Mouse (Mus musculus) 416B (cell line): ENCODE measurements around the gene Hacd2.

ENCODE experiments used
- DNase-seq: peaks from one replicate; pipeline ENCODE4 v3.0.0; 2011; ENCODE audit warnings: low read depth

Hacd2 gene

DNA sequence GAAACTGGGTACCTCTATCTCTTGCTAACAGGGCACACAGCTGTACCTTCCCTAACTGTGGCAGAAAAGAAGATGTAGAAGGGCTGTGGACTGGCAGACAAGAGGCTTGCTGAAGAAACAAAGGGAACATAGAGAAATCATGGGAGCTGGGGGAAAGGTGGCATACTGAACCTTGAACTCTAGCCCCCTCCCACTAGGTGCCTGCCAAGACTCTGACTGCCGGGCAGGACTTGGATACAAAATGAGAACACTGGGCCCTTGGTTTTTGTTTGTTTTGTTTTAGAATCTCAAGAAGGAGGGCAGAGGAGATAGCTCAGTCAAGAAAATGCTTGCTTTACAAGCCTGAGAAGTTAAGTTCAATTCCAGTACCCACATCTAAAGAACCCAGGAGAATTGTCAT, 14.9 kb upstream of the Hacd2 start:
- DNase-seq: no peak

DNA sequence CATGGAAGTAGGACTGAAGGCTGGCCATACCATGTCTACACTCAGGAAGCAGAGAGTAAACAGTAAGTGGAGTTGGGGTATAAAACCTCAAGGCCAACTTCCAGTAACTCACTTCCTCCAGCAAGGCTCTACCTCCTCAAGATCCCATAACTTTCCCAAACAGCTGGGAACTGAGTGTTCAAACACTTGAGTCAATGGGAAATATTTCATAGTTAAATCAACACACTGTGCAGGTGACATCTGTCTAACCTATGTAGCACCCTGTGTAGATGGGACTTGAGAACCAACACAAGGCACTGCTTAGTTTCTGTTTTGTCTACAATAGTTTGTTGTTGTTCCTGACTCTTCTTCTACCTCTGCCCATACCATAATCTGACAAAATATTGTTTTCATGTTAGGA, 13.8 kb upstream of the Hacd2 start:
- no peak for DNase-seq

DNA sequence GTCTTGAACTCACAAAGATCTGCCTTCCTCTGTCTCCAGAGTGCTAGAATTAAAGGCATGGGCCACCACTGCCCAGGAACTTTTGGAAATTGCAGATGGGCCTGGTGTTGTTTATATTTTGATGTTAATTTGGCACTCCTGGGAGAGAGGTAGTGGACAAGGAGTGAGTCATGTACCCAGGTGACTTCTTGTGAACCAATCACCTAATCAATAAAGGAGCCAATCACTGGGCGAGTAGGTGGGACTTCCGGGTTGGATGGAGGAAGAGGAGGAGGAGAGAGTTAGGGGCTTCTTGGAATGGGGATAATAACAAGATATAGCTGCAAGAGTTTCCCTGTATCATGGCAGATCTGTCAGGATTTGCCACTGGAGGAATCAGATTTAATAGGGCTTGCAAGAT, 8.7 kb upstream of the Hacd2 start:
- DNase-seq: no peak

DNA sequence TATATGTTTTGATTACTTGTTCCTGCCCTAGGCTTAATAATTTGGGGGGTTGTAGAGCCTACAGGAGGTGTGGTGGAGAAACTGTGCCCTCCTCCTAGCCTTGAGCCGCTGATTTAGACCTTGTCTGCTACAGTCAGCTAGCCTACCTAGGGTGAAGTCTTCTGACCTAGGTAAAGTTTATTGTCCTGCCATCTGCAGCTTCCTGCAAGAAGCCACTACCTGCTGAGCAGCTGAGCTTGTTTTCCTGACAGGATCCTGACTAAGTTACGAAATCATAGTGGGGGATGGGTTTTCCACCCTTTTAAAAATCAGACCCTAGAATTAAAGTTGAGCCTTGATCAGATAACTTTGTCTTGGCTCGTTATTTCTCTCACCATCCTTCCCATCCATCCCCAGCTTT, 5.7 kb upstream of the Hacd2 start:
- no peak for DNase-seq

DNA sequence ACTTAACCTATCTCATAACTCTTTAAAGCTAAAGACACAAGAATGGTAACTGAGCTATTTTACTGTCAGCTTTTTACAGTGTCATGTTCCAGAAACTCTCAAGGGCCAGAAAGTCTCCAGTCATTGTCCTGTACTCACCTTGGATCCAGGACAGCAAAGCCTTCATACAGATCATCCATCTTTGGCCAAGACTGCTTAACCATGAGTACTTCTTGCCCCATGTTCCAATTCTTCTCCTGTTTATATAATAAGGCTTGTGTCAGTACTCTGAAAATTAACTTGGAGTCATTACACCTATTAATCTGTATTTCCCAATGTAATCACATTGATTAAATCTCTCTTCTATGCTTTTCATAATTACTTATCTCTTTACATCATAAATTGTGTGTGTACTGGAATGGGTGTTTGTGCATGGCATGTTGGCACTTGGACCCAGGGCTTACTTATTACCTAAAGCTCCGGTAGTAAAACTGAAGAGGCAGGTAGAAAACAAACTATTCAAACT, 3.7 kb upstream of the Hacd2 start:
- no peak for DNase-seq

DNA sequence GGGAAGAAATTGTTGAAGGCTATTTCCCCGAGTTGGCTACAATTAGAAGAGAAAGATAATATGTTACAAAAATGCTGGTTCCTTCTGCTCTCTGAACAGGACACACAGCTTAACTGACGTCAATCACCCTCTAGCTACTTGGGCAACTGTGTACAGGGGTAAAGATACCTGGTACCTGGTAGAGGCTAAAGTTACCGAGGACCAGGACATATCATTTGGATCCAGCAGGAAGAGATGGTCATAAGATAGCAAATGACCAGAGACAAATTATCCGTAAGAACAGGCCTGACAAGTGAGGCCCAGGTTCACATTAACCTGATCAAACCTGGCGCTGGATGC, 356 bp upstream of the Hacd2 start:
- DNase-seq: no peak

DNA sequence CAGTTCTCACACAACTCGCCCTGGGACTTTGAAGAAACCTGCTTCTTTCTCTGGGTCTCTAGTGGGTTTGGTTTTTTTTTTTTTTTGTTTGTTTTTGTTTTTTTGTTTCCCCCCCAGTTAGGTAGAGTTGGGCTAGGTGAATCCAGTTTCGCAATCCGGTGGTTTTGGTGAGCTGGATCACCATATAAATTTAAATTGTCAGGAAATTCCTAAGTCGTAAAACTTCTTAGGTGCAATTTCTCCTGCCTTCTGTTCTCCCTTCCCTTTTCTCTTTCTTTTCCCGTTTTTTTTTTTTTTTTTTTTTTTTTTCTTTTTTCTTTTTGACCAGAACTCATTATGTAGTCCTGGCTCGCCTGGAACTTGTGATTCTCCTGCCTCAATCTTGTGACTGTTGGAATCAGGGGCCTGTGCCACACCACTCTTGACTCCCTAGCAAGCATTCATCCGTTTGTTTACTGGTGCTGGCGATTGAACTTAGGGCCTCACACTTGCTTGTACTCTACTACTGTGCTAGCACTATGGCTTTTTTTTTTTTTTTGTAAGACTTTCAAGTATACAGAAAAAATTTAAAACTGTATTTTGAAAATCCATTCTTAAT, 1.0 kb downstream of the Hacd2 start:
- DNase-seq: peak; percentile 42

DNA sequence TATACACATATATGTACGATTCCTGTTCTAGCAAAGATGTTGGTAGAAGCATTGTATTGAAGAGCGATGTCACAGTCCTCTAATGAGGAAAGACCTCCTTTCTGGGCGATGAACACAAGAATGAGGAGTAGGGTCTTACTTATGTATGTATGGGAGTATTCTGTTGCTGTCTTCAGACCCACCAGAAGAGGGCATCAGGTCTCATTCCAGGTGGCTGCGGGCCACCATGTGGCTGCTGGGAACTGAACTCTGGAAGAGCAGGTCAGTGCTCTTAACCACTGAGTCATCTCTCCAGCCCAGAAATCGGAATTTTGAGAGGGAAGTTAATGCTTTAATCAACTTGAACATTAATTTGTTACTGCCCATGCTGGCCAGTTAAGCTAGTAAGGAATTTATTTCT, 2.1 kb downstream of the Hacd2 start:
- DNase-seq: peak; percentile 49

DNA sequence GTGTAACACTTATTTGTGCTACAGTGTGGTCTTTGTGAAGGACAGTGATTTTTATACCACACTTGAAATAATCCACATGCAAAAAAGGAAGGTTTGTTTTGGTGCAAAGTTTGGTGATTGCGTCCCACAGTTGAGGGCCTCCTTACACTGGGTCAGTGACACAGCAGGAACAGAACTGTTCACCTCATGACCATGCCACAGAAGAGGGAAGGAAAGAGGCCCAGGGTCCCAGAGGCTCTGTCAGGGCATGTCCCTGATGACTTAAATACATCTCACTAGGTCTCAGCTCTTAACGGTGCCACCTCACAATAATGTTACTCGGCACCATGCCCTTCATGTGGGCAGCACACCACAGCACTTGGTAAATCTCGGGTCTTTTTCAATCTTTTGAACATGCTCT, 3.1 kb downstream of the Hacd2 start:
- DNase-seq: peak; percentile 29

DNA sequence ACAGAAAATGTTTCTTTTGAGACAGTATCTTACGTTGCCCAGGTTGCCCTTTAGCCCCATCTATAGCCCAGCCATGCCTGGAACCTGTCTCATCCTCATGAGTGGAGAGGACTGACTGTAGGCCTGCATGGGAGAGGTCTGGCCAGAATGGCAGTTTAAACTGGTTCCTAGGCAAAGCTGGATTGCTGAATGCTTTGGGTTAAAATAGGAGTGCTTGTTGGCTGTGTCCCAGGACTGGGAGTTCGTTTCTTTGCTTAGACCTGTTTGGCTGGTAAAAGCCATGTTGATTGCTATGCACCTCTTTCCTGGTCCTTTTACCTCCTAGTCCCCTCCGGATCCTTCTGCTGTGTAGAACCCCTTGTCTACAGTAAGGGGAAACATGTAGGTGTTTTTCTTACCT, 11.0 kb downstream of the Hacd2 start:
- DNase-seq: no peak

DNA sequence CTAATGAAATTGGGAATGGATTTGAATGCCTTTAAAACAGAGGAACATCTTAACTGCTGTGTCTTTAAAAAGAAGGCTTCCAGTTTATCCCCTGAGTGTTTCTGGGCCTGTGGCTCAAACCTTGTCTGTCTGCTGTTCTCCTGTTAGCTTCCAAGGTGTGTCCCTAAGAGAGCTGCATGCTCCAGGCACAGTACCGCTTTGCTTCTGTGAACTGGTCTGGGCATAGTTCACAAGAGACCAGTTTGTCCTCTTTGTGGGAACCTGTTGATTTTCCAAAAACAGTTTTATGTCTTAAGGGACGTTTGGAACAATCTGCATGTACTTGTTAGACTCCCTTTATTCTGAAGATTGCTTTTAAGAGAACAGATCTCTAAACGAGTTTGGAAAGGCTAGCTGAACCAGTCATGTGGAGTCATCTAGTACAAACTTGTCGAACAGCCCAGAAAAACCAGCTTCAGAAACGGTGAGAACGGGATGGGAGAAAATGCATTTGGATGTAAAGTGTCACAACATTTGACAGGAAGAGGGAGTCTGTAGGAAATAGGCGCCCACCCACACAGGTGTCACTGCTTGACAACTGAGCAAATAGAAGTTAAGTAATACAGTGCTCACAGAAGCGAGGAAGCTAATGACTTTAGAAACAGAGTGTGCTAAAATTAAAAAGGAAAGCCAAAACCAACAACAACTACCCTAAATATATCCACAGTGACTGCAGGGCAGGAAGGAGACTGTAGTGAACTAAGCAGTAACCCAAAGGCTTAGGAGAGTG, 11.8 kb downstream of the Hacd2 start:
- DNase-seq: no peak

DNA sequence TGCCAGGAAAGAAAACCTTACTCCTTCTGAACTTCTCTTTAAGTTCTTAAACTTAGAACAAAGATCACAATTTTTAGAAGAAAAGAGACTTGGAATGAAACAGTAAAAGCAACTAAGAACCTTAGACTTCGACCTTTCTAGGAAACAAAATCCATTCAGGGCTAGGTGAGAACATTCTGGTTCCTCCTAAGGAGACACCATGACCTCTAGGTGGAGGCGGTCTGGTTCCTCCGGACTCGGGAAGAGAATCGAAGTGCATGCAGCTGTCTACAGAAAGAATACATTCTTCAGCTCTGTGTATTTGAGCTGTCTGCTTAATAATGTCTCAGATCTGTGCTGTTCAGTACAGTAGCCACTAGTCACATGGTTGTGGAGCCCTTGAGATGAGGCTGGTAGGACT, 12.7 kb downstream of the Hacd2 start:
- DNase-seq: no peak

DNA sequence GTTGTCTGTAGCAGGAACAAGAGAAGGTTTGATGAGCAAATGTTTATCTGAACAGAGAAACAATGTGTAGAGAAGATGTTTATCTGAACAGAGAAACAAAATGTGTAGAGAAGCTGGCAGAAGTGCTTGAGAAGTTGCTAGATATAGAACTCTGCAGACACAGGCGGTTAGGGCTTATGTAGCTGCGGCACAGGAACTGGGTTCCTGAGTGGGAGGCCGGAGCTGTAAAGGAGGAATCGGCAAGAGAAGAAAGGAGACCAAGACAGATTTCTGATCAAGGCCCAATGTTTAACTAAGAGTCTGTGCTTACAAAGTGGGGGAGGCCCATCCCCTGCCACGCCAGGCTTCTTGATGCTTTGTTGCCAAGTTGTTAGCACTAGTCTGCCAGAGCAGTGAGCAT, 14.5 kb downstream of the Hacd2 start:
- DNase-seq: no peak

DNA sequence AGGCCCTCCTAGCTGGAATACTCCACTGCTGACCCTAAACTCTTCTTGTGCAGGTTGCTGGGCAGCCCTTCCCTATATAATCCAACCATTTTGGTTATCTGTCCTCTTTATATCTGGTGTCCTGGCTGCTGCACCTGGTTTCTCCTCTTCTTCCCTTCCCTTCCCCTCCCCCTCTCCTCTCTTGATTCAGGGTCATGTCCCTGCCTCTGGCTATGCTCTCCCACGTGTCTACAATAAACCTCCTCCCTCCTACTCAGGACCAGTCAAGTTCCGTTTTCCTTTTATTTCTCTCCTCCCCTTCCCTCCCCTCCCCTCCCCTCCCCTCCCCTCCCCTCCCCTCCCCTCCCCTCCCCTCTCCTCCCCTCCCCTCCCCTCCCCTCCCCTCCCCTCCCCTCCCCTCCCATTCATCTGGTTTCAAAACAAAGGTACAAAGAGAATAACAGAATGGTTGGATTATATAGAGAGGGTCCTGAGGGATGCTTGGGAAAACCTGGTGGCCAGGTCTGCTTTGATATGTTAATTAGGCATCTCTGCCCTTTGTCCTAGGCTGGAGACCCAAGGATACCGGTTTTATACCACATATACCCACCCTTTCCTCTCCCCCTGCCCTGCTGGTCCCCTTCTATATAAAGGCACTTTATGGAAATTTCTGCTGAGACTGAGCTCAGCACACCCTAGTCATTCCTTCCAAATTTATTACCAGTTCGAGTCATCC, 16.3 kb downstream of the Hacd2 start:
- DNase-seq: no peak

DNA sequence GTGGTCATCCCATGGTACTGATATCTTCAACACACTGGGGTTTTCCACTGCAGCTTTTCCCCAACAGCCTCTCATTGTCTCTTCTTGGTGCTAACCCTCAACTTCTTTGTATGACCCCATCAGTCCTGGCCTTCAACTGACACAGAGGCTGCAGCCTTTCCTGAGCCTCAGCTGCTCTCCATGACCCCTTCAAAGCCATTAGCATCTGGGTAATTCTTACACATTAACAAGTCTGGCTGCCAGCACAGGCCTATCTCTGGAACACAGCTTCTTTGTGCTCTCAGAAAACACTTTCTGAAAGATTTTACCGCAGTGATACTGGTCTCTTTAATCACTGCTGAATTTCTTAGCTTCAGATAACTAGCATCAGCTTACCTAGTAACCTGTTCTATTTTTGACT, 17.9 kb downstream of the Hacd2 start:
- no peak for DNase-seq

DNA sequence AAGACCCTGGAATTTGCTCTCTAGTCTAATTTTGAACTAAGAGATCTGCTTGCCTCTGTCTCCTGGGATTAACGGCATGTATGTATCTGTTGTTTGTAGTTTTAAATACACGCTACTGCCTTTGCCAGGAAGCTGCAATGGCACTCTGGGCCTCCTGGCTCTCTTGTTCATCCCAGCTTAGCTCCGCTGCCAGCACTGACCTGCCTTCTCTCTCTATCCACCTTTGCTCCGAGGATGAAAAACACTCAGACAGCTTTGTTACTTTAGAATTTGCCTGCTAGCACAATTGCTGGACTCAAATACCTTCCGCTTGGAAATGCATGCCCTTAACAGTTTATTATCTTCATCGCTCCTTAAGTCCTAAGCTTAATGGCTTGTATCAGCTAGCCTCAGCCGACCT, 18.8 kb downstream of the Hacd2 start:
- DNase-seq: no peak

DNA sequence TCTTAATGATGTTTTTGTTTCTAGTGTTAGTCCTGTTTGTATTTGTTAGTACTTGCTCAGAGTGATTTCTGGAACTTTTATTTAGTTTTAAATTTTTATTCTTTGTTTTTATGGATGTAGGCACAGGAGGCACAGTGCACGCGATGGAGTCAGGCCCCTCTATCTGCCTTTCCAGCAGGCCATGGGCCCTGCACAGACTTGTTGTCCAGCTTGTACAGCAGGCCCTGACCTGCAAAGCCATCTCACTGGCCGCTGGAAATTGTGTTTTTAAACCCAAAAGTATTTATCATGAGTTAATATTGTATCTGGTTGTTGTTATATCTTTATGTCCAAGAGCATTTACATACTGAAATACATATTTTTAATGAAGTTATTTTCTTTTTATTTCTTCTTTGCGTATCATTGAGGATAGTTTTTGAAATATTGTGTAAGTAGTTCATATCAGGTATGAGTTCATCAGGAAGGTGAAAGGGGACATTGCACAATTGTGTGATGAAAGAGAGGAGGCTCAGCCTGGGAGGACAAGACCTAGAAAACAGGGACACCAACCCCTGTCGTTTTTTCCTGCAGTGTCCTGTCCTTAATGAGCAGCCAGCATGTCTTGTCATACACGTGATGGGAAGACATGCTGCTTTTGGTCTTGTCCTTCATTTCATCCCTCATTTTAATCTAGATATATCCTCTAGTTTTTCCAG, 24.0 kb downstream of the Hacd2 start:
- DNase-seq: peak; percentile 39

DNA sequence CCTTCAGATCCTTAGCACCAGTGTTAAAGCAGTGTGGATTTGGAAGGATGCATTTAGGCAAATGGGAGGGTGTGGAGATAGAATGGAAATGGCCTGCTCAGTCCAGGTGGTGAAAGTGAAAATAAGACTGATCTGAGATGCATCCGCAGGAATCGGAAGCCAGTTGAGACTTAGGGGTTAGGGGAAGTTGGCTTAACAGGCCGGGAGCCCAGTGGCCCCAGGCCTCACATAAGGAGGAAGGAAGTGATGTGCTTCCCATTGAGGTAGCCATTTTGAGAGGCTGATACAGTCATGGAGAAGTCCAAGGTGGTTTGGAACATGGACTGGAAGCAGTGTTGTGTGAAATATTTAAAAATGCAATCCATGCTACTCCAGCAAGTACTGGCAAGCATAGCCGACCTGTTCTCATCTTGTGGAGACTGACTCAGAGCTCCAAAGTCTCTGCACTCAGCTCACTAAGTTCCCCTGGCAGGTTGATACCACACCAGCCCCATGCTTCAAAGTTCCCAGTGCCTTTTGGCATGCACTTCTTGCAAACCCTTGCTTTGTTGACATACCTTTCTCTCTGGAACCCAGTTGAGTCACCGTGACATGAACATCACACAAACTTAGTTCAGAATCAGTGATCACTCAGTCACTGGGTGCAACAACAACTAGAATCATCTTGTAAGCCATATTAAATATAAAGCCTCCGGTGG, 25.2 kb downstream of the Hacd2 start:
- DNase-seq: peak; percentile 53

DNA sequence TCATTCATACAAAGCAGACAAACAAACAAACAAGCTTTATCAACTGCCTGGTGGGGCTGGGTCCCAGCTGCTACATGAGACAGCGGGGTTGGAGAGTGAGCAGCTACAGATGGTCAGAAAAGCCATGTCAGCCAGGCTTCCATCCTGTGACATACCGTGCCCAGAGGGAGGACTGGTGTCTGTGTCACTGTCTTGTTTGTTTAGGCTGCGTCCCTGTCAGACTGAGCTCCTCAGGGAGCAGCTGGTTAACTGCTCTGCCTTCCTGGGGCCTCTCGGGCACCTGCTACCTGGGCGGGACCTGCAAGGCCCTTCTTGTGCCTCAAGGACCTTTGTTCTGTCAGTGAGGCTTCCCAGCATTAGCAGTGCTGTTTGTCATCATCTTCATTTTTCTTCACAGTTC, 28.8 kb downstream of the Hacd2 start:
- DNase-seq: no peak

DNA sequence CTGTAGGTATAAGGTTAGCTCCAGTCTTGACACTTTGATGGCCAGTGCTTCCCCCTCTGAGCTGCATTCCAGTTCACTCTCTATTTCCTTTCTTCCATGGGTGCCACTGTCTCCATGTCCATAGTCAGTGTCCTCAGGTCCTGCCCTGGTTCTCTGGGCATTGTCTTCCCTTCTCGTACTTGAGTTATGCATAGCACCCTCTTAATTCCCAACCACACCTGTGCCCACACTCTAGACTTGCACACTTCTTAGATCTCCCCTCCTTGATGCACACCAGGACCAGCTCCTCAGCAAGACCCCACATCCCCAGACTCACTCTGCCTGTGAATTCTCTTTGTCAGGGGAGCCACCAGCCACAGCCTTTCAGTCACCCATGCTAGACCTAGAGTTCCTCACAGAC, 30.0 kb downstream of the Hacd2 start:
- no peak for DNase-seq

DNA sequence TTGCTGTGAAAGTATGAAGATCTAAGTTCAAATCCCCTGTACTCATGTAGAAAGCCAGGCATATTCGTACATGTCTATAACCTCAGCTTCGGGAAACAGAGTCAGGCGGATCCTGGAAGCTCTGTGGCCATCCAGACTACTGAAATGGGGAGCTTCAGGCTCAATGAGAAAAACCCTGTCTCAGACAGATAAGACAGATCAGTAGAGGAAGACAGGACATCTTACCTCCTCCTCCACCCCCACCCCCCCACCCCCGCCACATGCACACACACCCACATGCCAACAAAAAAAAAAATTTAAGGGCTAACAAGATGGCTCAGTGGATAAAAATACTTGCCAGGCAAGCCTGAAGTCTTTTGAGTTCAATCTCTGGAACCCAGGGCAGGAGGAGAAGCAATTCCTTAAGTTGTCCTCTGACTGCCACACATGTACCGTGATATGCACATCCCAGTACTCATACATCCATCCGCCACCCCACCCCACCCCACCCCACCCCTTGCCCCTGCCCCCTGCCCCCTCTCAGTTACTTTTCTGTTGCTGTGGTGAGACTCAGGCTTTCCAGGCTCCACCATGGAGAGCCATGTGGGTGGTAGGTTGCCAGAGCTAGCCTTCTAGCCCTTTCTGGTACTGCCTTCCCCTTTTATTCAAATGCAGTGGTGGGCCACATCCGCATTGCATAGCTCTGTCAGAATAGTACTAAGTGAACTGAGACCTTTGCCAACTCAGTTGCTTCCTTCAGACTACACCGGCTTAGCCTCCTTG, 32.4 kb downstream of the Hacd2 start:
- peak; percentile 18 for DNase-seq

DNA sequence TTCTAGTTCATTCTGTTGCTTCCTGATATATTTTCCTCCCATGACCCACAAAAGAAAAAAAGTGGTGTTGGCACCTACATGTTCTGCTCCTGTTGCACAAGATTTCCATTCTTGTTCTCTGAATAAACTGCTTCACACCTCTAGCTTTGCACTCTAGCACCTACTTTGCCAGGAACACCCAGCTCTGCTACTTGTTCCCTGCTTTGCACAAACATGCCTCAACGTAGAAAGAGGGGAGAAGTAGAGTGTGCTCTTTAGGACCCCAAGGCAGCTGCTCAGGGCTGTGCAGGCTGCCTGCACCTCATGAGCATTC, 32.9 kb downstream of the Hacd2 start:
- DNase-seq: no peak
